Mouse (Mus musculus) frontal cortex, postnatal 36 days (tissue): ENCODE results near the gene Fam181b.

Experiments used
- DNase-seq, 2 experiments: peaks; one replicate each; pipeline ENCODE4 v3.0.0; 2022; ENCODE audit warnings: low spot score in 2 of 2

The Fam181b gene

DNA sequence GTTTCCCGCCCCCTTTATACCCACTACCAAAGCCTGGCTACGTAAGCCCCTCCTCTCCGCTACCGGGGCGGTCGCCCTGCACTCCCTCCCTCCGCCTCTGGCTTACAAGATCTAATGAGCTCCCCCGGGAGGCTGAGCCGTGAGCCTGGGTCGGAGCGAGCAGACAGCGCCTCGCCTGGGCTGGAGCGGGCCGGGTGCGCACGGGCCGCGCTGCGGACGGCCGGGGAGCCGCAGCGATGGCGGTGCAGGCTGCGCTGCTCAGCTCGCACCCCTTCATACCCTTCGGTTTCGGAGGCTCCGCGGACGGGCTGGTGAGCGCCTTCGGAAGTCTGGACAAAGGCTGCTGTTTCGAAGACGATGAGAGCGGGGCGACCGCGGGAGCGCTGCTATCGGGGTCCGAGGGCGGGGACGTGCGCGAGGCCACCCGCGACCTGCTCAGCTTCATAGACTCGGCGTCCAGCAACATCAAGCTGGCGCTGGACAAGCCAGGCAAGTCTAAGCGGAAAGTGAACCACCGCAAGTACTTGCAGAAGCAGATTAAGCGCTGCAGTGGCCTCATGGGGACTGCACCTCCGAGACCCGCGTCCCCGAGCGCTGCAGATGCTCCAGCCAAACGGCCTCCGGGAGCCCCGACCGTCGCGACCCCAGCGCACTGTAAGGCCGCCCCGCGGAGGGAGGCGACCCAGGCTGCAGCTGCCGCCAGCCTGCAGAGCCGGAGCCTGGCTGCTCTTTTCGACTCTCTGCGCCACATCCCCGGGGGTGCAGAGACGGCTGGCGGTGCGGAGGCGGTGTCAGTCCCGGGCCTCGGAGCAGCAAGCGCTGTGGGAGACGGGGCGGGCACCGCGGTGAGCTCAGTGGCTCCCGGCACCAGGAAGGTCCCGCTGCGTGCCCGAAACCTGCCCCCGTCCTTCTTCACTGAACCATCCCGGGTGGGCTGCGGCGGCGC lies at the start of gene Fam181b:
TSS of gene Fam181b (plus strand) at position 81 of the 946 bp plus-strand sequence.
- DNase-seq = peak; percentile 61 to 62

DNA sequence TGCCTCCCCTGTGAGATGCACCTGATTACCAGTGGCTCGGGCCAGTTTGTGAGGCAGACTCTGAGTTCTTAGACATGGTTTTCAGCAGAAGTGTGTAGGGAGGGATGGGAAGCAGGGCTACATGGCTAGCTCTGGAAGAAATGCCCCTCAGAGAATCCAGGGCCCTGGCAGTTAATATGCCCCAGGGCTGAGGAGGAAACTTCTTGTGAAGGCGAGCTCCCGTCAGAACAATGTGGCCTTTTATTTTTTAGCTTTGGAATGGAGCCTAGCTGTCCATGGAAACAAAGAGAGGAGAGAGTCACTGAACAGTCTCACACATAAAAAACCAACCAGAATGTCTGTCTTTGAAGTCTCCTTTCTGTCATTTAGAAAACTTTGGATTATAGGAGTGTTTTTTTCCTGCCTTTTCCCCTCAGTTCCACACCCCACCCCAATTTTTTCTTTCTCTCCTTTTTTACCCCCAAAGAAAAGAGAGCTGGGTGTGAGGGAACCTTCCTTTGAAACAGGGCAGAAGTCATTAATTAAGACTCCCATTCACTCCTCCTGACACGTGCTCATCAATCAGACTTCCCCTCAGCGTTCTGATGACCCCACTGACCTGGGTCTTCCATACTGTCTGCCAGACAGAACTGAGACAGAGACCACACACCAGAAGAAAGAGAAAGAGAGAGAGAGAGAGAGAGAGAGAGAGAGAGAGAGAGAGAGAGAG lies 41.7 kb upstream of the Fam181b start:
- DNase-seq = peak in 1 of 2 experiments; percentile 3

DNA sequence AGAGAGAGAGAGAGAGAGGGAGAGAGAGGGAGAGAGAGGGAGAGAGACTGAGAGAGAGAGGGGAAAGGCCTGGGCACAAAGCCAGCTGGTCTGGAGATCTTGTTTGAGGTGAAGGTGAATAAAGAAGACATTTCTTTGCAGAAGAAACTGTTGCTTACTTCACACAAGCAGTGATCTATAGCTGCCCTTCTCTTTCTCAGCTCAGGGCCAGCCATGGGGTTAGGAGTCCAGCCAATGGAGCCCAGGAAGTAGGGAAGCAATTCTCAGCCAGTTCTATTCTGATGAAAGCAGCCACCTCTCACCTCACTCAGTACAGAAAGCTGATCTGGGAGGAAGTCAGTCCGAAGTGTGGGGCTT lies 41.2 kb upstream of the Fam181b start:
- DNase-seq = no peak

GRCm38 (mm10) chr7:93039542-93039941 lies 40.1 kb upstream of the Fam181b start:
- DNase-seq = no peak

DNA sequence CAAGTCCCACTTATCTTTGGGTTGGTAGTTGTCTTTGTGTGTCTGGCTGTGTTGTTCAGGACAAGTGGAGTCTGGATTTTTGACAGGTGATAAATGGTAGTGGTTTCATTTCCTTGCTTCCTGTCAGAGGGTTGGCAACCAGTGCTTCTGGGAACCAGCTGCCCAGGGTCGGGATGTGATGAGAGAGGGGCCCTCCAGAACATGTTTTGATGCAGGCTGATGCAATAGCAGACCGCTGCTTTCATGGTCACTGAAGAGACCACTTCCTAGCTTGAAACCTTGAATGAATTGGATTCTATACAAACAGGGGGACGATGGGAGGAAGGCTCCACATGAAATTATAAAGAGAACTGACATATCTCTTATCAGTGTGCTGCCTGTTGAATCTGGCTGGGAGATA lies 35.3 kb upstream of the Fam181b start:
- no peak for DNase-seq

DNA sequence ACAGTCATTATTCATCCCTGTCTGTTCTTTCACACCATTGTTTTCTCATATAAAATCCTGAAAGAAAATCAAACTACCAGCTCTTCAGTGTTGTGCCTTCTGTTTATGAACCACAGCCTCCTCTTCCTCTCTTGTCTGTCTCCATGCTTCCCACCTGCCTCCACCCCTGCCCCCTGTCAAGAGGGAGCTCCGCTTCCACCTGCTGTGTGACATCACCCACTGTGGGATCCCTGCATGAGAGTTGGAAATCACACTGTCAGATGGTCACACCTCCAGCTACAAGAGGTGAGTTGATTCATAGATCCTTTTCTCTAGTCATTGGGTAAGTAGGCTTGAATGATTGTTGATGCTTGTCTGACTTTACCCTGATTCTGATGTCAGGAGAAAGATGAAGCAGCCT lies 34.9 kb upstream of the Fam181b start:
- DNase-seq = no peak

GRCm38 (mm10) chr7:93060831-93061230 lies 18.8 kb upstream of the Fam181b start:
- DNase-seq = no peak

DNA sequence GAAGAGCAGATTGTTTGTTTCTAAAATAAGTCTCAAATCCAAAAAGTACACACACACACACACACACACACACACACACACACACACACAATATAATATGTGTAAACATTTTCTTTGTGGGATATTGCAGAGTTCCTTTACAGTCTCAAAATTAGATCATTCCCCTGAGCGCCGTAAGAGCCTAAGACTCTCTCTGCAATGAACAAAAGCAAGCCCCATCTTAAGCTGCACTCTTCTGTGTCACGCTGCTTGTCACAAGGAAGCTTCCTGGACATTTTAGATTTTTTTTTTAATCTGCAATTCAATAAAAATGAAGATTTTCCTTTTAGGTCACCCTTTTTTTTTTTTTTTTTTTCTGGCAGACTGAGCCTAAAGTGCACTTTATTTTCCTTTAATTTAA lies 17.9 kb upstream of the Fam181b start:
- DNase-seq = no peak

DNA sequence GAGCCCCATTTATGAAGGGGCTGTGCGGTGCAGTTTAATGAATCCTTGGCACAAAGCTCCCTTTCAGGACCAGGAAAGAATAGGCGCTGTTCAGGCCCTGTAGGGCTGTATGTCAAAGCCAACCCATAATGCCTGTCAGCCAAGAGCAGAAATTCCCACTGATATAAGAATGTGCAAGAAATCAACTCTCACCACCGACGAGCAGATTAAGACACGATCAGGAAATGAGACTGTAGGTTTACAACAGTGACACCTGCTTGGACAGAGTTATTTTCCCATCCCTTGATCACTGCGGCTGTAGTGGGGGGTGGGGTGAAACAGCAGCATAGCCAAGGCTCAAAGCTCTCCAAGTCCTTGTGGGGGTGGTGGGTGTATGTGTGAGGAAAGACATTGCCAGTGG lies 17.5 kb upstream of the Fam181b start:
- DNase-seq = peak in 1 of 2 experiments; percentile 30

DNA sequence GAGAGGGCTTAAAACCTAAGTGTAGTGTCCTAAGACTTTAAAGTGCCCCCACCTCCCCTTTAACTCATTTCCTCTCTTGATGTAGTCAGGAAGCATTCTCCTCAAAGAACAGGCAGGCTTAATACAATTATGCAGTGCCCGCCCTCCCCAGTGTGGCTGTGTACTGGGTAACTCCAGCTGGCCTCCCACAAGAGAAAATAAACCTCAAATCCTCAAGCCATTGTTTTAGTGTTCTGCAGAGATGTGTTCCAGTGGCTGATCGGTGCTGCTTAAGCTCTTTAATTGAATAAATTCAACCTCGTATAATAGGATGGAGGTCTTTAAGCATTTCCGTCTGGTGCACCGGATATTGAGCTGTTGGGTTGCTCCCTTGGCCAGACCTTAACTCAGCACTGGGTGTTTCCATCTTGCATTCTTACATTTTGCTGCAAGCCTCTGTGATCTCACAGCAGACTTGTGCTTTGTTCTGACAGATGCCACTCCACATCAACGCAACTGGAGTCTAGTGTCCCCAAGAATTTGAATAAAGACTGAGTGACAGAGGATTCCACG lies 12.1 kb upstream of the Fam181b start:
- no peak for DNase-seq

- no peak for DNase-seq
Measured at GRCm38 (mm10) chr7:93076435-93076960, 3.2 kb upstream of the Fam181b start.

DNA sequence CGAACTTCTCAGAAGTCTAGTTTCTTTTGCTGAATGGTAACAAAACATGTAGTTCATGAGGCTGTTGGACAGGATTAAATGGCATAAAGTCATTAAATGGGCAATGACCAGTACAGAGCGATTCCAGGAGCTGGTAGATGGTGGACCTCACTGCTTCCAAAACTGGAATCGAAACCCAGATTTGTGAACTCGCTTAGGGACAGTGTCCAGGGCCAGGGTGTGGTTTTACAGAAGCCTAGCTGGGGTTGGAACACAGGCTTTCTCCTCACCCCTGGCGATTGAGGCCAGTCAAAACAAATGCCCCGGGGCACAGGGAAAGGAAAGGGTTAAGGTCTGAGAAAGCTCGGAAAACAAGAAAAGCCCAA lies 263 bp upstream of the Fam181b start:
- DNase-seq = no peak

GRCm38 (mm10) chr7:93080731-93081430 lies 1.2 kb downstream of the Fam181b start:
- no peak for DNase-seq

DNA sequence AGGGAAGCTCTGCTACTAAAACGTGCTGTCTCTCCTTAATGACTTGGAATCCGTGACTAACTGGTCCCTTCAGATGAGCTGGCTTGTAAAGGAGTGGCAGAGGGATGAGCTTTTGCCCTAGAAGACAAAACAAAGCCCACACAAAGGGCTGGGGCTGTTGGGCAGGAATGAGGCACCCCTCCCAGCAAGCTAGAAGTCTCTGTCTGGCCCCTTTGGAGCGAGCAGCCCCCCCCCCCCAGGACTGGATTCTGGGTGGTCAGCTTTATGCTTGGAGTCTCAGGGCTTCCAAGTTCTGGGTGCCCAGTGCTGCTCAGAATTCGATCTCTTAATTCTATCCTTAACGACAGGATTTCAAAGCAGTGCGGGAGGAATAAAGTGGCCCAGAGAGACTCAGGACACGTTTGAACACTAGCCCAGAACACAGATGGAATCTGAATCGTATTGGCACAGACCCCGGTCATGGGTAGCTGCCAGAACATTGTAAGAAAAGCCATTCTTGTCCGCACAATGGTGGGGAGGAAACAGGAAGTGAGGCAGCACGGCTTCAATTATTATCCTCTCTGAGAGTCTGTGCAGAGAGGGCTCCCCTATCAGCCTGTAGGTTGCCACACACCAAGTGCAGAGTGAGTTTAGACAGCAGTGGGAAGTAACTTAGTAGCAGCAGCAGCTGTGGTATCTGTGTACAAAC lies 13.8 kb downstream of the Fam181b start:
- DNase-seq = peak; percentile 56 to 80

DNA sequence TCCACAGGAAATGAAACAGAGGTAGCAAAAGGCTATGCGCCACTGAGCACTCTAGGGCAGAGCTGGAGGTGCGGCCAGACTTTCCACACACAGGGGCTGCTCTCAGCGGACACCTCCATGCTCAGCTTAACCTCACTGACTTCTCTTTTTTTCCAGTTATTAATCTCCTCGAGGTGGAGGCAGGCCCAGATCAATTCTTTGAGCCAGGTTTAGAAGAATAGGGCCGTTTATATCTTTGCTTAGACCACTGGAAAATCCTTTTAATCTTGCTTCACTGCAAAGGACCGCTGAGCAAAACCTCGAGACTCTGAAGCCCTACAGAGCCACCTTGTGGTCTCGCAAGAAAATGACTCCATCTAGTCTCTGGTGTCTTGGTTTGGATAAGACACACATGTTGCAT lies 15.8 kb downstream of the Fam181b start:
- peak; percentile 38 to 69 for DNase-seq

GRCm38 (mm10) chr7:93104776-93105340 lies 25.2 kb downstream of the Fam181b start:
- no peak for DNase-seq

- DNase-seq = no peak
Measured at GRCm38 (mm10) chr7:93110370-93110965, 30.8 kb downstream of the Fam181b start.

GRCm38 (mm10) chr7:93111056-93111455 lies 31.4 kb downstream of the Fam181b start:
- no peak for DNase-seq

DNA sequence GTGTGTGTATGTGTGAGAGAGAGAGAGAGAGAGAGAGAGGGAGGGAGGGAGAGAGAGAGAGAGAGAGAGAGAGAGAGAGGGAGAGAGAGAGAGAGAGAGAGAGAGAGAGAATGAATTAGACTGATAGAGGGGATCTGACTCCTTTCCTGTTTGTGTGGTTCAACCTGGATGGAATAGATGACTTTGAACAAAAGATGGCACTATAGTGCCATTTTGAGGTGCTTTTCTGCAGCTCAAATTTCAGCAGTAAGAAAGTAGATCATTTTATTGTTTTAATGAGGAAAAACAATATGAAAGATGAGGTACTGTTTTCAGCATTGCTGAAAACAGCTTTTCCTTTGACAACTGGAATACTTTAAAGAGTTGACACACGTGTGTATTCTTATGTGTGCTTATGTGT lies 37.9 kb downstream of the Fam181b start:
- no peak for DNase-seq

DNA sequence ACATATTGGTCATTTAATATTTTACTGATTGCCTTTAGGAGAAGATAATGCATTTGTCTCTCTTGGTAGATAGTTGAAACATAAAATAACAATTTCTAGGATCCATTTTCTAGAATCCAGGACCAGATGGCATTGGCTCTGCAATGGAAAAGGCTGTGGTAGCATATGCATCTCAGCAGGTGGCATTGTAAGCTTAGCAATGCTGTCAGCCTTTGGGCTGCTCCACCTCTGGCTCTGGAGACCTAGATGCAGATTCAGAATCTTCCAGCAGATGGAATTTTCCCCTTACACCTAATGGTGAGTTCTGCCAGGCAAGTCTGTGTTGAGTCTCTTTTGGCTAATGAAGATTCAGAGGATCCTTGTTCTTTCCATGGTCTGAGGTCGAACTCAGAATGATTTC lies 44.3 kb downstream of the Fam181b start:
- DNase-seq = peak in 1 of 2 experiments; percentile 2
